Mouse (Mus musculus) small intestine, adult 2 months (tissue): Measurements from ENCODE around the gene Ush2a. TPM values are rescaled to one million over a fixed set of nuclear protein-coding genes. Genes with fewer than 3 reads are reported as not detected.
A peak's percentile ranks its signal among the peaks of the same experiment; 100 is the strongest.

Source experiments
- H3K27ac ChIP-seq: fragments of 200-500 bp; 2 replicates; pipeline ENCODE4 v1.5.1; 2012; ENCODE audit warnings: low read depth, low read length, control low read depth, inconsistent platforms; ENCODE audit not compliant: insufficient read depth
- H3K27me3 ChIP-seq: fragments of 200-500 bp; 2 replicates; pipeline ENCODE4 v1.6.1; 2012; ENCODE audit warnings: mild to moderate bottlenecking, moderate library complexity, low read length, inconsistent platforms; ENCODE audit not compliant: control insufficient read depth, insufficient read depth
- H3K36me3 ChIP-seq: fragments of 200-500 bp; 2 replicates; pipeline ENCODE4 v1.6.1; 2012; ENCODE audit warnings: mild to moderate bottlenecking, low read length, control low read depth, inconsistent platforms; ENCODE audit not compliant: control insufficient read depth, insufficient read depth
- H3K4me1 ChIP-seq: fragments of 200-500 bp; 2 replicates; pipeline ENCODE4 v1.6.1; 2012; ENCODE audit warnings: low read length, inconsistent platforms, mixed read lengths; ENCODE audit not compliant: control insufficient read depth, insufficient read depth, insufficient read length
- H3K4me3 ChIP-seq: fragments of 200-500 bp; 2 replicates; pipeline ENCODE4 v1.5.1; 2012; ENCODE audit warnings: low read depth, mild to moderate bottlenecking, control low read depth, inconsistent platforms, low read length, moderate library complexity
- CTCF ChIP-seq: fragments of 200-500 bp; IDR thresholded peaks from 2 replicates; pipeline ENCODE4 v1.5.1; 2012; ENCODE audit warnings: low read depth, mild to moderate bottlenecking, control low read depth, inconsistent platforms, low read length, moderate library complexity, mixed read lengths; ENCODE audit not compliant: insufficient replicate concordance, insufficient read length; ENCODE audit errors: extremely low read depth
- POLR2A ChIP-seq: fragments of 200-500 bp; IDR thresholded peaks from 2 replicates; pipeline ENCODE4 v1.6.1; 2012; ENCODE audit warnings: low read depth, mild to moderate bottlenecking, control low read depth, inconsistent platforms, low read length, moderate library complexity
- WGBS: fragments of 180-500 bp; shearing (Covaris S2); methylation state at CpG from one replicate; pipeline ENCODE4 v1.1.7; 2018; 5-methylcytosine and 5-hydroxymethylcytosine counted together
- polyA plus RNA-seq: library from polyadenylated mRNA; depleted of rRNA; stranded (reverse); fragments of >200 nt; gene quantifications from 2 replicates; pipeline ENCODE4 v1.2.3, GENCODE M21; 2012

Ush2a gene
- polyA plus RNA-seq, 1 experiment, result not detected

DNA sequence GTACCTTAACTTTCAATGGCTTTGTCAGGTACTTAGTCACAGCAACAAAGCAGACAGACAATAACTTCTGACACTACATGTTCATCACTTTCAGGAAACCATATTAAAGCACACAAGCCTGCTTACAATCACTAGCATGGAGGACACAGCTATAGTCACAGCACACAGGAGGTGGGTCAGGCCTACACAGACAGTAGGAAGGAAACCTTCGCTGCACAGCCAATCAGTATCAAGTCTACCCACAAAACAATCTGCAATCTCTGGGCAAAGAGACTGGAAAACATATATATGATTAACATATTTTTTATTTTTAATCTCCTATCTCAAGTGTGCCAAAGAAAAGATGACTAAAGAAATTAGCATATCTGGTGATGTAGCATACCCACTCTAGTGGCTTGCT lies 743.0 kb downstream of the Ush2a start:
- Histone ChIP-seq H3K36me3 (peaks cover 7% of the 10 kb centered on the region; the same call in 1 of the 2 replicates), H3K27ac (no peak overlapping the region), H3K4me3 (no peak overlapping the region), H3K4me1 (peaks cover 2% of the 10 kb centered on the region; the same call in 1 of the 2 replicates), H3K27me3 (no peaks in the 10 kb centered on the region)
- TF ChIP-seq CTCF (no peak), POLR2A (no peak)
- WGBS, result 92% methylated on average over 1 of the region's 1 CpGs

DNA sequence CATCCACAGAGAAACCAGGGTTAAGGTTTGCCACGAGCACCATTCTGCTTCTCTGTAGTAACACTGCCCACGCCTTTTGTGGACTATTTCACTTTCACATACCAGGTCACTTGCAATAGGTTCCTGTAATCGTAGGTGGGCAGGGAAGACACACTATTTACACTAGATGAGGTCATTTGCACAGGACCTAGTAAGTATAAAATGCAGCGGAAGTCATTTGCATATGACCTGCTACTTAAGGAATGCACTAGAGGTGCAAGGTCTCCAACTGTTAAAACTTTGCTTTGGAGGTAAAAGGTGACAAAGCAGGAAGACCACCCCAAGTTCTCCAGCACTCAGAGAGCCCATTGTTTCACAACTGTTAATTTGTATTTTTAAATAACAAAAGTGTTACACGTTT lies 744.4 kb downstream of the Ush2a start:
- WGBS, result 16% methylated on average over 5 of the region's 5 CpGs

GRCm38 (mm10) chr1:189006826-189007225 lies 745.0 kb downstream of the Ush2a start:
- Histone ChIP-seq H3K36me3 (no peaks in the 10 kb centered on the region), H3K27ac (no peak overlapping the region), H3K27me3 (no peaks in the 10 kb centered on the region), H3K4me1 (peaks cover 2% of the 10 kb centered on the region; the same call in 1 of the 2 replicates), H3K4me3 (peak overlapping the region; percentile 94)
- WGBS, result 2% methylated on average over 7 of the region's 7 CpGs
- TF ChIP-seq CTCF (no peak), POLR2A (no peak)

More for the DNA sequence above, 744.4 kb downstream of the Ush2a start:
- H3K4me1 ChIP-seq, result peaks cover 2% of the 10 kb centered on the region; the same call in 1 of the 2 replicates
- H3K4me3 ChIP-seq, result no peak overlapping the region
- H3K27me3 ChIP-seq, result no peaks in the 10 kb centered on the region
- TF ChIP-seq CTCF, result no peak
- TF ChIP-seq POLR2A, result no peak
- no peaks in the 10 kb centered on the region for H3K36me3 ChIP-seq
- no peak overlapping the region for H3K27ac ChIP-seq

- no peak within 1 kb of the TSS for H3K27ac ChIP-seq
- WGBS, result under 1% methylated on average over 74 of the region's 74 CpGs
- peak within 1 kb of the TSS; percentile 94 for H3K4me3 ChIP-seq
- no peaks in the 10 kb centered on the region for H3K27me3 ChIP-seq
- H3K4me1 ChIP-seq, result peaks cover 3% of the 10 kb centered on the region; the same call in 1 of the 2 replicates
- peak; percentile 61; the same call in 1 of the 2 replicates for TF ChIP-seq POLR2A
- no peak for TF ChIP-seq CTCF
- no peaks in the 10 kb centered on the region for H3K36me3 ChIP-seq
Measured at GRCm38 (mm10) chr1:189007239-189007979, 745.6 kb downstream of the Ush2a start, which contains the start of gene Kctd3. TSS of gene Kctd3 (minus strand) at chr1:189007841.

DNA sequence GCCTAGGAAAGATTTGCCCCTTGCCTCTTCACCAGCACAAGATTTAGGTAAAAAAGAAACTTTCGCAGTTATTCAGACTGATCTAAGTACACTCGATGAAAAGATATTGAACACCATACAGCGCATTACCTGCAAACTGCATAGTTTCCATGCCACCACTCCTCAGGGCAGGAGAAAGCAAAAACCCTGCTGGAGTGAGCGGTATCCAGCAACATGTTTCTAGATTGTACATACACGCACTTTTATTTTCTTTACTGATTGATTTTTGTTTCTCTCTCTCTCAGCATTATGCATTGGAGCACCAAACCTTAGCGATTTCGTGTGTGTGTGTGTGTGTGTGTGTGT lies 746.1 kb downstream of the Ush2a start:
- Histone ChIP-seq H3K27ac (no peak overlapping the region), H3K36me3 (no peaks in the 10 kb centered on the region), H3K27me3 (no peaks in the 10 kb centered on the region), H3K4me3 (peak overlapping the region; percentile 94), H3K4me1 (peaks cover 7% of the 10 kb centered on the region; the same call in 1 of the 2 replicates)
- TF ChIP-seq POLR2A, result no peak
- TF ChIP-seq CTCF, result no peak
- WGBS, result 32% methylated on average over 7 of the region's 7 CpGs

DNA sequence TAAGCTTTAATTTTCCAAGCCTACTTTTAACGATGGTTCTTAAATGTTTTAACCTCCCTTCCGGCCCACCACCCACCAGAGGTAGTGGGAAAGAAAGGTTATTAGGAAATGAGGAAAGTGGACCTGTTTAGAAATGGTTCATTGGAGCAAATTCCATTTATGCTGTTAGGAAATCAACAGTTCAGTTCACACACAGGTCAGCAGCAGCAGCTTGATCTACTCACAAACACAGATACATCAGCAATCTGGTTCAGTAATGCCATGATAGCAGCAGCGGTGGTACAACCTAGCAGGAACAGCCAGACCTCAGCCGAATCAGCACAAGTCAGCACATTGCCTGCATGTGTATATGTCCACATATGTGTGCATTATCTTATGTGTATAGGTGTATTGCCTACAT lies 748.8 kb downstream of the Ush2a start:
- TF ChIP-seq CTCF (no peak), POLR2A (no peak)
- Histone ChIP-seq H3K36me3 (no peaks in the 10 kb centered on the region), H3K27me3 (peaks cover 5% of the 10 kb centered on the region; the same call in 1 of the 2 replicates), H3K4me1 (peaks cover 9% of the 10 kb centered on the region; the same call in 1 of the 2 replicates), H3K27ac (no peak overlapping the region), H3K4me3 (no peak overlapping the region)
- WGBS, result 84% methylated on average over 4 of the region's 4 CpGs

- Histone ChIP-seq H3K36me3 (no peaks in the 10 kb centered on the region), H3K4me1 (peaks cover 7% of the 10 kb centered on the region; the same call in 1 of the 2 replicates), H3K4me3 (no peak overlapping the region), H3K27ac (no peak overlapping the region), H3K27me3 (peaks cover 5% of the 10 kb centered on the region; the same call in 1 of the 2 replicates)
- WGBS, result 3% methylated on average over 16 of the region's 16 CpGs
- no peak for TF ChIP-seq POLR2A
- no peak for TF ChIP-seq CTCF
Measured at GRCm38 (mm10) chr1:189012846-189013586, 751.2 kb downstream of the Ush2a start.
